Mouse (Mus musculus): ENCODE measurements at regions not wholly inside any gene's neighbourhood (a gene's known extent, or its start where the extent isn't known, plus 50 kb on each side); places are given as distances from the start of the nearest gene placed in this dataset.

- no peak overlapping the region for H3K27ac ChIP-seq (ENCODE audit: low read depth, low read length)
- 92% methylated on average over 4 of the region's 4 CpGs for WGBS
- H3K9me3 ChIP-seq (ENCODE audit: control insufficient read depth, low read length) = no peaks in the 10 kb centered on the region
- DNase-seq (ENCODE audit: low spot score, missing footprints) = no peak
- H3K36me3 ChIP-seq (ENCODE audit: control insufficient read depth, insufficient read depth, low read length) = no peaks in the 10 kb centered on the region
- no peak overlapping the region for H3K4me2 ChIP-seq
- H3K27me3 ChIP-seq (ENCODE audit: control insufficient read depth, insufficient read depth, low read length) = no peaks in the 10 kb centered on the region
- no peaks in the 10 kb centered on the region for H3K4me1 ChIP-seq (ENCODE audit: control insufficient read depth, insufficient read depth, low read length)
- H3K4me3 ChIP-seq (ENCODE audit: low read depth, low read length) = no peak overlapping the region
- no peak for ATAC-seq (ENCODE audit: low FRiP score)
- H3K9ac ChIP-seq (ENCODE audit: low read length) = no peak overlapping the region
These were observed 645.9 kb upstream of the Adamts5 start for GRCm38 (mm10) chr16:86547465-86548043.

DNA sequence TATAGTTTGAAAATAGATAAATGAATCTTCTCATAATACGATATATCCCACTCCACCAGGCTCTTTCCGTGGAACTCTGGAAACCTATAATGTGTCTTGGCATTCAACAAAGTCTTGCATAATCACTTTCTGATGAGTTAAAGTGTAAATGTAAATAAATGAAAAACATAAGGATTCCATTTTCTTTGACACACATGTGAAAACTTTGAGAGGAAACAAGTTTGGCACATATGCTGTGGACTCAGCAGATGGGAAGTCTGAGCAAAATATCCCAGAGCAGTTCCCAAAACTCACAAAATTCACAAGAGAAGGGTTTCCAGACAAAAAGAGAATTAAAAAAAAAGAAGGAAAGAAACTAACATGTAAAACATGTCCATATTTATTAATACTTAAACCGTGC, 645.3 kb upstream of the Adamts5 start:
- Histone ChIP-seq H3K4me1 (ENCODE audit: control insufficient read depth, insufficient read depth, low read length) (no peaks in the 10 kb centered on the region), H3K9ac (ENCODE audit: low read length) (no peak overlapping the region), H3K9me3 (ENCODE audit: control insufficient read depth, low read length) (no peaks in the 10 kb centered on the region), H3K27ac (ENCODE audit: low read depth, low read length) (no peak overlapping the region), H3K36me3 (ENCODE audit: control insufficient read depth, insufficient read depth, low read length) (no peaks in the 10 kb centered on the region), H3K4me3 (ENCODE audit: low read depth, low read length) (no peak overlapping the region), H3K27me3 (ENCODE audit: control insufficient read depth, insufficient read depth, low read length) (no peaks in the 10 kb centered on the region), H3K4me2 (no peak overlapping the region)
- whole genome bisulfite sequencing = 89% methylated on average over 3 of the region's 3 CpGs
- DNase-seq (ENCODE audit: low spot score, missing footprints) (no peak), ATAC-seq (ENCODE audit: low FRiP score) (no peak)

DNA sequence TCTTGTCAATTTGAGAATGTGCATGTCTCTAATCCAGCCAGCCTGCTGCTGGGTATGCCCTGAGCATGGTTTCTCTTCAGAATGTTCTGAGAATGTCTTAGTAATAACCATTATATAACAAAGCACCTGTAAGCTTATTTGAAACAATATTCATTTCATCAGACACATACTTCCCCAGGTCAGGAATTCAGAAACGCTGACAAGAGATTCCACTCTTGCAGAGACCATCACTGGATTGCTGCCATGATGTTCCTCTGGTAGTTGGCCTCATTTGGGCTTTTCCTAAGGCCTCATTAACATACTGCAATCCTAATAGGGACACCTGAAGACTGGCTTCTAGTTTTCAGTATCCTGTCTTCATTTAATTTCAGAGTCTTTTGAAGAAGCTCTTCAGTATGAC, 642.5 kb upstream of the Adamts5 start:
- Histone ChIP-seq H3K27ac (ENCODE audit: low read depth, low read length) (no peak overlapping the region), H3K4me3 (ENCODE audit: low read depth, low read length) (no peak overlapping the region), H3K9me3 (ENCODE audit: control insufficient read depth, low read length) (no peaks in the 10 kb centered on the region), H3K4me1 (ENCODE audit: control insufficient read depth, insufficient read depth, low read length) (no peaks in the 10 kb centered on the region), H3K36me3 (ENCODE audit: control insufficient read depth, insufficient read depth, low read length) (no peaks in the 10 kb centered on the region), H3K4me2 (no peak overlapping the region), H3K27me3 (ENCODE audit: control insufficient read depth, insufficient read depth, low read length) (no peaks in the 10 kb centered on the region), H3K9ac (ENCODE audit: low read length) (no peak overlapping the region)
- no peak for DNase-seq (ENCODE audit: low spot score, missing footprints)
- no peak for ATAC-seq (ENCODE audit: low FRiP score)
- 82% methylated on average over 1 of the region's 1 CpGs for WGBS

DNA sequence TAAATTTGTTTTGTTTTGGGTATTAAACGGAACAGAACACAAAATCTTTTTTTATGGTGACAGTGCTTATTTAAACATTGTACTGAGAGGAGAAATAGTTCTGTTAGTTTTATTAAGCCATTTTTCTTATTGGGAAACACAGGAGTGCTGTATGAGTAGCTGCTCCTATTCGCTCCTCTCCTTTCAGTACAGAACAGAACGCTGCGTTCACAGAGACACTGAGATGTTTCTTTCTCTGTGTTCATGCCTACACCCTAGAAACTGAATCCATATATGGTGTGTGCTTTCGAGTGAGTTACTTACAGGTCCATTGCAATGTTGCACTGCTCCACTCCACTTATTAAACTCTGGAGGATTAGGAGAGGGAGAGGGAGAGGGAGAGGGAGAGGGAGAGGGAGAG, 634.9 kb upstream of the Adamts5 start:
- ATAC-seq (ENCODE audit: low FRiP score) (no peak), DNase-seq (ENCODE audit: low spot score, missing footprints) (no peak)
- WGBS = 82% methylated on average over 5 of the region's 5 CpGs
- no peaks in the 10 kb centered on the region for H3K4me1 ChIP-seq (ENCODE audit: control insufficient read depth, insufficient read depth, low read length)
- H3K9ac ChIP-seq (ENCODE audit: low read length) = no peak overlapping the region
- no peak overlapping the region for H3K4me3 ChIP-seq (ENCODE audit: low read depth, low read length)
- no peaks in the 10 kb centered on the region for H3K9me3 ChIP-seq (ENCODE audit: control insufficient read depth, low read length)
- H3K4me2 ChIP-seq = no peak overlapping the region
- H3K36me3 ChIP-seq (ENCODE audit: control insufficient read depth, insufficient read depth, low read length) = no peaks in the 10 kb centered on the region
- H3K27ac ChIP-seq (ENCODE audit: low read depth, low read length) = no peak overlapping the region
- no peaks in the 10 kb centered on the region for H3K27me3 ChIP-seq (ENCODE audit: control insufficient read depth, insufficient read depth, low read length)

- Histone ChIP-seq H3K27me3 (ENCODE audit: control insufficient read depth, insufficient read depth, low read length) (no peaks in the 10 kb centered on the region), H3K9ac (ENCODE audit: low read length) (no peak overlapping the region), H3K4me2 (no peak overlapping the region), H3K4me1 (ENCODE audit: control insufficient read depth, insufficient read depth, low read length) (no peaks in the 10 kb centered on the region), H3K9me3 (ENCODE audit: control insufficient read depth, low read length) (no peaks in the 10 kb centered on the region), H3K36me3 (ENCODE audit: control insufficient read depth, insufficient read depth, low read length) (no peaks in the 10 kb centered on the region), H3K27ac (ENCODE audit: low read depth, low read length) (no peak overlapping the region), H3K4me3 (ENCODE audit: low read depth, low read length) (no peak overlapping the region)
- WGBS = 89% methylated on average over 3 of the region's 3 CpGs
- DNase-seq (ENCODE audit: low spot score, missing footprints) = no peak
- peak; percentile 14; the same call in 1 of the 2 replicates for ATAC-seq (ENCODE audit: low FRiP score)
These were observed 622.5 kb upstream of the Adamts5 start for GRCm38 (mm10) chr16:86524135-86524534.

DNA sequence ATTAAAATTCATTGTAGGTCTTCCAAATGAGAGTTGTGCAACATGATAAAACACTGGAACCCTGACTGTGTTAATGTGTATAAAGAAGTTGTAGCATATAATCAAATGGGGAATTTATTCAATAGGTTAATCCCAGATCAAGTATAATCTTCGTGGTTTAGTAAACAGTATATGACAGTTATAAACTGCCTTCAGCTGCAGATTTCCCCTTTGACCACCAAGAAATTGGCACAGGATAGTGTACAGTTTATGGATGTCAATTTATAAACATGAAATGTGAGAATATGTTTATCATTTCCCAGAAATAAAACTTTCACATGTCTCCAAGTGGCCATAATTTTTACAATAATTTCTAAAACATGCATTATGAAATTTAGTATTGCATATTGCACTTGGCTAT, 615.3 kb upstream of the Adamts5 start:
- no peak for ATAC-seq (ENCODE audit: low FRiP score)
- no peak overlapping the region for H3K4me3 ChIP-seq (ENCODE audit: low read depth, low read length)
- 75% methylated on average over 1 of the region's 1 CpGs for WGBS
- no peaks in the 10 kb centered on the region for H3K36me3 ChIP-seq (ENCODE audit: control insufficient read depth, insufficient read depth, low read length)
- no peak overlapping the region for H3K4me2 ChIP-seq
- no peak overlapping the region for H3K9ac ChIP-seq (ENCODE audit: low read length)
- no peaks in the 10 kb centered on the region for H3K9me3 ChIP-seq (ENCODE audit: control insufficient read depth, low read length)
- H3K27ac ChIP-seq (ENCODE audit: low read depth, low read length) = no peak overlapping the region
- DNase-seq (ENCODE audit: low spot score, missing footprints) = no peak
- H3K27me3 ChIP-seq (ENCODE audit: control insufficient read depth, insufficient read depth, low read length) = no peaks in the 10 kb centered on the region
- no peaks in the 10 kb centered on the region for H3K4me1 ChIP-seq (ENCODE audit: control insufficient read depth, insufficient read depth, low read length)

DNA sequence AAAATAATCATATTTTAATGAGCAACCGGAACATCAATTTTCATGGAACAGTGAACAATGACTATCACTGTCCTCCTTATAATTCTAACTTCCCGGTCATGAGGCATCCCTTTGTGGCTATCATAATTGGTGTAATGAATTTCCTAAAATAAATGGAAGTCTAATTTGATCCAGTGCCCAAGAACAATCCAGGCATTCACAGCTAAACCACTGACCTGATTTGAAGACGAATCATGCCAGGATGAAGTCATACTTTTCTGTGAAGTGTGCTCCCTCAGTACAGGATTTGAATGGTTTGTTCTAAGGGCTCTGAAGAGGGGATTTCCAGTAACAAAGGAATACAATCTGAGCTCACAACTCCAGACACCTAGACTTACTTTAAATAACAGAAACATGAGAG, 614.5 kb upstream of the Adamts5 start:
- Histone ChIP-seq H3K27ac (ENCODE audit: low read depth, low read length) (no peak overlapping the region), H3K36me3 (ENCODE audit: control insufficient read depth, insufficient read depth, low read length) (no peaks in the 10 kb centered on the region), H3K9me3 (ENCODE audit: control insufficient read depth, low read length) (no peaks in the 10 kb centered on the region), H3K9ac (ENCODE audit: low read length) (no peak overlapping the region), H3K4me3 (ENCODE audit: low read depth, low read length) (no peak overlapping the region), H3K4me1 (ENCODE audit: control insufficient read depth, insufficient read depth, low read length) (no peaks in the 10 kb centered on the region), H3K4me2 (no peak overlapping the region), H3K27me3 (ENCODE audit: control insufficient read depth, insufficient read depth, low read length) (no peaks in the 10 kb centered on the region)
- ATAC-seq (ENCODE audit: low FRiP score) (no peak), DNase-seq (ENCODE audit: low spot score, missing footprints) (no peak)
- 77% methylated on average over 3 of the region's 3 CpGs for WGBS

GRCm38 (mm10) chr16:86501074-86501952, 599.7 kb upstream of the Adamts5 start:
- 78% methylated on average over 3 of the region's 3 CpGs for WGBS
- H3K27me3 ChIP-seq (ENCODE audit: control insufficient read depth, insufficient read depth, low read length) = no peaks in the 10 kb centered on the region
- ATAC-seq (ENCODE audit: low FRiP score) (no peak), DNase-seq (ENCODE audit: low spot score, missing footprints) (no peak)
- H3K4me2 ChIP-seq = no peak overlapping the region
- no peak overlapping the region for H3K27ac ChIP-seq (ENCODE audit: low read depth, low read length)
- no peak overlapping the region for H3K4me3 ChIP-seq (ENCODE audit: low read depth, low read length)
- no peaks in the 10 kb centered on the region for H3K9me3 ChIP-seq (ENCODE audit: control insufficient read depth, low read length)
- no peak overlapping the region for H3K9ac ChIP-seq (ENCODE audit: low read length)
- H3K36me3 ChIP-seq (ENCODE audit: control insufficient read depth, insufficient read depth, low read length) = no peaks in the 10 kb centered on the region
- no peaks in the 10 kb centered on the region for H3K4me1 ChIP-seq (ENCODE audit: control insufficient read depth, insufficient read depth, low read length)

DNA sequence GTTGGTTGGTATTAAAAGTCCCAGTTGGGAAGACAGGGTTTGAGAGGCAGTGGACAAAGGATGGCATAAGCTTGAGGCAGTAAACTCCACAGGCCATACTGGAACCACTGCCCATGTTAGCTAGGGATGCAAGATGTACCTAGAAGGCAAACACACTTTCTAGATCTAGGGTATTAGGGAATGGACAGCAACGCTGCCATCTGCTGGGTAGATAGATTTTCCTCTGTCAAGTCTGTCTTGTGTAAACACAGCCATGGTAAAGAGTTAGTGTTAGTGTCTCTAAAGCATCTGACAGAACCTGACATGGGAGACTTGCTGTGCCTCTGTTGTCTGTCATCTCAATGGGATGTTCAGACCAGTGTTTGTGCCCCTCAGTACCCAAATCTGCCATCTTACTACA, 573.5 kb upstream of the Adamts5 start:
- no peaks in the 10 kb centered on the region for H3K4me1 ChIP-seq (ENCODE audit: control insufficient read depth, insufficient read depth, low read length)
- H3K27me3 ChIP-seq (ENCODE audit: control insufficient read depth, insufficient read depth, low read length) = no peaks in the 10 kb centered on the region
- H3K9me3 ChIP-seq (ENCODE audit: control insufficient read depth, low read length) = no peaks in the 10 kb centered on the region

More for the DNA sequence above, 573.5 kb upstream of the Adamts5 start:
- no peak overlapping the region for H3K4me3 ChIP-seq (ENCODE audit: low read depth, low read length)
- H3K4me2 ChIP-seq = no peak overlapping the region
- H3K36me3 ChIP-seq (ENCODE audit: control insufficient read depth, insufficient read depth, low read length) = no peaks in the 10 kb centered on the region
- DNase-seq (ENCODE audit: low spot score, missing footprints) (peak; percentile 77), ATAC-seq (ENCODE audit: low FRiP score) (no peak)
- 57% methylated on average over 1 of the region's 1 CpGs for WGBS
- H3K9ac ChIP-seq (ENCODE audit: low read length) = no peak overlapping the region
- H3K27ac ChIP-seq (ENCODE audit: low read depth, low read length) = no peak overlapping the region

Data from midbrain, embryonic 11.5 days (tissue).